Mouse (Mus musculus): ENCODE results near the gene Glipr2. TPM values are rescaled to one million over a fixed set of nuclear protein-coding genes. Genes with fewer than 3 reads are reported as not detected.

Glipr2 gene
- total RNA-seq, 2 experiments from 2014 or later: 3.3 to 4.0 TPM

- DNase-seq (ENCODE audit: low spot score in 2 of 2): no peak
Observed at GRCm38 (mm10) chr4:43970393-43971330, 13.5 kb downstream of the Glipr2 start.

- DNase-seq (ENCODE audit: low spot score in 2 of 2): no peak
Observed at GRCm38 (mm10) chr4:43971541-43972136, 14.4 kb downstream of the Glipr2 start.

GRCm38 (mm10) chr4:43972137-43972591 lies 15.0 kb downstream of the Glipr2 start:
- no peak for DNase-seq (ENCODE audit: low spot score in 2 of 2)

GRCm38 (mm10) chr4:43973526-43973981 lies 16.4 kb downstream of the Glipr2 start:
- peak in 1 of 2 experiments; percentile 50 for DNase-seq (ENCODE audit: low spot score in 2 of 2)

GRCm38 (mm10) chr4:43974914-43975616 lies 17.9 kb downstream of the Glipr2 start:
- DNase-seq (ENCODE audit: low spot score in 2 of 2): no peak

GRCm38 (mm10) chr4:43976223-43976740 lies 19.1 kb downstream of the Glipr2 start:
- DNase-seq (ENCODE audit: low spot score in 2 of 2): no peak

GRCm38 (mm10) chr4:43978521-43979443 lies 21.6 kb downstream of the Glipr2 start:
- no peak for DNase-seq (ENCODE audit: low spot score in 2 of 2)

- peak; percentile 85 to 93 for DNase-seq (ENCODE audit: low spot score in 2 of 2)
Observed at GRCm38 (mm10) chr4:43979746-43980145, 22.5 kb downstream of the Glipr2 start.

GRCm38 (mm10) chr4:43980236-43980635 lies 23.0 kb downstream of the Glipr2 start:
- no peak for DNase-seq (ENCODE audit: low spot score in 2 of 2)

- no peak for DNase-seq (ENCODE audit: low spot score in 2 of 2)
Observed at GRCm38 (mm10) chr4:43980846-43981245, 23.6 kb downstream of the Glipr2 start.

- DNase-seq (ENCODE audit: low spot score in 2 of 2): no peak
Observed at GRCm38 (mm10) chr4:43981251-43981650, 24.1 kb downstream of the Glipr2 start.

- DNase-seq (ENCODE audit: low spot score in 2 of 2): peak; percentile 83 to 96
Observed at GRCm38 (mm10) chr4:43982053-43982732, 25.0 kb downstream of the Glipr2 start.

- no peak for DNase-seq (ENCODE audit: low spot score in 2 of 2)
Observed at GRCm38 (mm10) chr4:43983181-43983580, 26.0 kb downstream of the Glipr2 start, which contains the start of gene Ccin. Gene Ccin, plus strand, starts transcription at chr4:43983483.

- no peak for DNase-seq (ENCODE audit: low spot score in 2 of 2)
Observed at GRCm38 (mm10) chr4:43983756-43984155, 26.6 kb downstream of the Glipr2 start.

GRCm38 (mm10) chr4:43984326-43984725 lies 27.1 kb downstream of the Glipr2 start:
- no peak for DNase-seq (ENCODE audit: low spot score in 2 of 2)

GRCm38 (mm10) chr4:43988976-43989375 lies 31.8 kb downstream of the Glipr2 start:
- no peak for DNase-seq (ENCODE audit: low spot score in 2 of 2)

- no peak for DNase-seq (ENCODE audit: low spot score in 2 of 2)
Observed at GRCm38 (mm10) chr4:43993072-43993471, 35.9 kb downstream of the Glipr2 start.

- DNase-seq (ENCODE audit: low spot score in 2 of 2): no peak
Observed at GRCm38 (mm10) chr4:43994342-43994741, 37.1 kb downstream of the Glipr2 start.

GRCm38 (mm10) chr4:44003622-44004021 lies 46.4 kb downstream of the Glipr2 start:
- no peak for DNase-seq (ENCODE audit: low spot score in 2 of 2)

- DNase-seq (ENCODE audit: low spot score in 2 of 2): no peak
Observed at GRCm38 (mm10) chr4:44004126-44004525, 46.9 kb downstream of the Glipr2 start, which contains the start of gene Clta. Gene Clta, plus strand, starts transcription at chr4:44004452.

Measured in layer of hippocampus, adult 18-20 months (tissue).